Mouse (Mus musculus): ENCODE measurements around the gene Cpne4.

DNA sequence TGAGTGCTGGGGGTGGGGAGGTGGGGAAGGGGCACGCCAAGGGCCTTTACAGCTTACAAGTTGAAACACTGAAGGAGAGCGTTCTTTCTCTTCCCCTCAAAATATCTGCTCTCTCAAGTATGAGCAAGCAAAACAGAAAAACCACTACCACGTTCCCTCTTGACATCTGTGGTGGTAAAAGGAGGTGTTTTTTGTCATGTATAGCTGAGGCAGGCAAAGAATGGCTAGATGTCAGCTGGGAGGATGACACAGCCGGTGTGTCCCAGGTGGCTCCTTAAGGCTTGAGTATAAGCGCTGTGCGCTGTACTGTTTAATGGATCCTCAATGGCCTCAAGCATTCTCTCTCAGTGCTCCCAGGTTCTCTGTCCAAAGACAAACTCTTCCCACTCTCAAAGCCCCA is 331.5 kb downstream of the Cpne4 start:
- TF ChIP-seq POLR2A (IDR thresholded peaks at IDR 0.05; ENCODE audit: low read depth, low read length), result no peak
- no peak for TF ChIP-seq CTCF (IDR thresholded peaks at IDR 0.05; ENCODE audit: extremely low read depth, insufficient read depth, insufficient read length, insufficient replicate concordance)
